Mouse (Mus musculus) retina, embryonic 14.5 days (tissue): ENCODE data around the gene Zmiz1.

Experiments
- DNase-seq: peaks from one replicate; pipeline ENCODE4 v3.0.0-alpha.2; 2015; ENCODE audit warnings: low spot score

Gene Zmiz1

DNA sequence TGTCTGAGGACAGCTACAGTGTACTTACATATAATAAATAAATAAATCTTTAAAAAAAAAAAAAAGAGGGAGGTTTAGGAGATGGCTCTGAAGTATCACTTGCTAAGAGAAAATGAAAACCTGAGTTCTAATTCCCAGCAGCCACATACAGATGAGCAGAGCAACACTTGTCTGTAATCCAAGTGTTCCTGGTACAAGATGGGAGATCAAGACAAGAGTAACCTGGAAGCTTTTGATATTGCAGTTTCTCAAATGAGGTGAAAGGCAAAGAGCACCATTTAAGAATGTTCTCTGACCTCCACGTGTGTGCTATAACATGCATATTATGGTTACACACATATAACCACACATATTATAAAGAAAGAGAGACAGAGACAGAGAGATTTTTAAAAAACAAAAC lies 132.4 kb downstream of the Zmiz1 start:
- no peak for DNase-seq

DNA sequence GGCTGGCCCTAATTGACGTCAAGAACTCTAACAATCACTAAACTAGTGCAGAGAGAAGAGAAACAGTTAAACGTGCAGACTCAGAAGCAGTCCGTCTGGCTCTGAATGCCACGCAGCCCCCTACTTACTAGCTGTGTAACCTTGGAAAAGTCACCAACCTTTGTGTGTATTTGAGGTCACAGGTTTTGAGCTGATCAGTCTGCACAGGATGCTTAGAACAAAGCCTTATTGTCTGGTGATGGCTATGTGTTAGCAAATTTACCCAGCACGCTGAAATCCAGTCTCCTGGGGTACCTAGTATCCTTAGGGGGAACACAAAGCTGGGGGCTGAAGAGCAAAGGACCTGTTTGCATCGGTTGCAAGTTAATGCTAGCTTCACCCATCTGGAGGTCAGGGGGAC lies 133.5 kb downstream of the Zmiz1 start:
- DNase-seq = no peak

DNA sequence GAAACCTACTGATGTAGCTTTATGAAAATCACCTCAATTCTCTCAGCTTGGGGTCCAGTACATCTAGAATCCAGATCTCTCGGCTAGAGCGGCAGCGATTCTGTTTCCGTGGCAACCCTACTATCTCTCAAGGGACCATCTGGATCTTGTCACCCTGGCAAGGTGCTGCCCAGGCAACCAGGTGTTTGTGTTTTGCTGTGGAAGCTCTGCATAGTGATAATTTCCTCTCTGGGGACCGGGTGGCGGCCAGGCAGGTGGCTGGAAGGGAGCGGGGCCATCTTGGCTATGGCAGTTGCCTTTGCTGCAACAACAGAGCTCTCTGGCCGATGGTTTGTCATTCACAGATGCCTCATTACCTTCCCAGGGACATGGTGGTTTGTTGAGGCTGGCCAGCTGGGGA lies 134.9 kb downstream of the Zmiz1 start:
- DNase-seq = no peak

DNA sequence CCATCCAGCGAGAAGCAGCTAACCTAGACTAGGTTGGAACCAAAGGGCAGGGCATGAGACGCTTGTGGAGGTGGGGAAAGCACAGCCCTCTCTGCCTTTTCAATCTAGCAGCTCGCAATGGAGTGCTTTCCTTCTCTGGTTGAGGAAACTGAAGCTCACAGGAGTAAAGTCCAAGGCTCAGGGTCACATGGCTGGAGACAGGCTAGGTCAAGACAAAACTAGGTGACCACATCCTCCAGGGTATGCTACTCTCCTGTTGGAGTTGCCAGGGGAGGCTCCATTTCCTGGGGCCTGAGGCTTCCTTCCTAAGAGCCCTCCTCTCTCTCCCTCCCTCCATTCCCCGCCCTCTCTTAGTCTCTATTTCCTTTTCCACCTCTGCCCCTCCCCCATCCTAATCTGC lies 135.6 kb downstream of the Zmiz1 start:
- DNase-seq = no peak

DNA sequence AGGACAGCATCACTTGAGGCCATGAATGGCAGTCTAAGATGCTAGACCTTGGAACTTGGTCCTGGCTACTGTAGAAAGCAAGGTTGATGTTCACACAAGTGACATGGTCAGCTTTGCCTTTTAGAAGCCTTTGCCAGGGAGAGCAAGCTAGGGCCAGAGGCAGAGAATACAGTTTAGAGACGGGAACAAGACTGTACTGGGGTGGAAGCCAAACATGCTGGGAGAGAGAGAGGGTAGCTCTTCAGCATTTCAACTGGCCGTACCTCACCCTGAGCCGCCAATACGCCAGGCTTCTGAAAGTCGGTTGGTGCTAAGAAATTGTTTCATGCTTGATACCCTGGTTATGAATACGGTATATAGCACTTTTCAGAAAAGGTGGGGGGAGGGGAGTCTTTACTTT lies 140.0 kb downstream of the Zmiz1 start:
- DNase-seq = no peak

DNA sequence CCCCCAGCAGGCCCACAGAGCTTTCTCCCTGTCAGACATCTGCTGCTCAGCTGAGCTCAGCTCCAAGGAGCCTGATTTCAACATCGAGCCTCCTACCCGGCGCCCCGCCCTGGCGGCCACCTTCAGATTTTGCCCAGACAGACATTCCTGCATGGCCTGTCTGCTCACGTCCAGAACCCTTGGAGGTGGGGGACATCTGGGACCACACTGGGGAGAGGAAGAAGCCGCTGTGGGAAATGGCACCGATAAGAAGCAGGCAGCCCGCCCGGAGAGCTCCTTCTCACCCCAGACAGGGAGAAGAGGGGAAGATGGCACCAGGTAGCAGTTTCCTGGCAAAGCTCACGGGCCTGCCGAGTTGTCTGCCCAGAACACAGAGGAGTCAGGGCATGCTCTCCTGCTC lies 140.9 kb downstream of the Zmiz1 start:
- DNase-seq = no peak

DNA sequence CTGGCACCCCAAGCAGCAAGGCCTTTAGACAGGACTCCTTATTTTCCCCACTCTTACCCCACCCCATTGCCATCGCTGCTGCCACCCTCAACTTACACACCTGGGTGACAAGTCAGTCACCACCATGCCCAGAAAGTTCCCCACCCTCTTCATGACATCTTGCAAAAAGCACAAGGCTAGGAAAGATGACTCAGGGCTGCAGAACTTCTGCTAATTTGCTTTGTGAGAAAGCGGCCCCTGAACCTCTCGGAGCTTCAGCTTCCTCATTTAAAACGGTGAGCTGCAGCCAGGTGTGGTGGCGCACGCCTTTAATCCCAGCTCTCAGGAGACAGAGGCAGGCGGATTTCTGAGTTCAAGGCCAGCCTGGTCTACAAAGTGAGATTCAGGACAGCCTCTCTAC lies 141.4 kb downstream of the Zmiz1 start:
- DNase-seq = no peak

DNA sequence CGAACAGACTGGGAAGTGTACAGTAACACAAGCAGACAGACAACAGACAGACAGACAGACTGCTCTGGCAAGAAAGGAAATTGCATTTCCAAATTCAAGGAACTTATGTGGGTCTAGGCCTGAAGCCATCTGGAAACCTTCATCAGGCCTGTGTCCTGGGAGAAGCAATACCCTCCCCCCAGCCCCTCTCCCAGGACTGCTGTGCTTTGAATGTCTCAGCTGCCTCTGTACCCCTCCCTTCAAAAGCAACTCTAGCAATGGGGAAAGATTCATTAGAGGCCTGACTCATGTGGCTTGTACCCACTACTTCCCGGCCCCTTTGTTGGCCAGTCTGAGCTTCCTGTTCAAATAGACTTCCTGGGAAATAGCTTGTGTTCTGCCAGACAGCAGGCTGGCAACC lies 142.0 kb downstream of the Zmiz1 start:
- DNase-seq = no peak

DNA sequence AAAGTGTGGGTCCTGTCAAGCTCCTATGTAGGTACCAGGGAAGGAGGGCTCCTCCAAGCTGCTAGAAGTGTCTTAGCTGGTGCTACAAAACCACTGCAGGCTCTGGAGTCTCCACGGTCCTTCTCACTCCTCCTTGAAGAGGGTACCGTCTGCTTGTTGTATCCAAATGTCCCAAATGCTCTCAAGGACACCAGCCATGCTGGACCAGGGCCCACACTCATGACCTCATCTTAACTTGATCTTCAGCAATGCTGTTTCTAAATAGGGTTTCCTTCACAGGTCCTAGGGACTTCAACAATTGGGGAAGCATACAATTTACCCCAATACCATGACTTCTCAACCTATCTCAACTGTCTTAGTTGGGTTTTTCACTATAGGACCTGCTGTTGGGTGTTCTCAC lies 143.0 kb downstream of the Zmiz1 start:
- no peak for DNase-seq

DNA sequence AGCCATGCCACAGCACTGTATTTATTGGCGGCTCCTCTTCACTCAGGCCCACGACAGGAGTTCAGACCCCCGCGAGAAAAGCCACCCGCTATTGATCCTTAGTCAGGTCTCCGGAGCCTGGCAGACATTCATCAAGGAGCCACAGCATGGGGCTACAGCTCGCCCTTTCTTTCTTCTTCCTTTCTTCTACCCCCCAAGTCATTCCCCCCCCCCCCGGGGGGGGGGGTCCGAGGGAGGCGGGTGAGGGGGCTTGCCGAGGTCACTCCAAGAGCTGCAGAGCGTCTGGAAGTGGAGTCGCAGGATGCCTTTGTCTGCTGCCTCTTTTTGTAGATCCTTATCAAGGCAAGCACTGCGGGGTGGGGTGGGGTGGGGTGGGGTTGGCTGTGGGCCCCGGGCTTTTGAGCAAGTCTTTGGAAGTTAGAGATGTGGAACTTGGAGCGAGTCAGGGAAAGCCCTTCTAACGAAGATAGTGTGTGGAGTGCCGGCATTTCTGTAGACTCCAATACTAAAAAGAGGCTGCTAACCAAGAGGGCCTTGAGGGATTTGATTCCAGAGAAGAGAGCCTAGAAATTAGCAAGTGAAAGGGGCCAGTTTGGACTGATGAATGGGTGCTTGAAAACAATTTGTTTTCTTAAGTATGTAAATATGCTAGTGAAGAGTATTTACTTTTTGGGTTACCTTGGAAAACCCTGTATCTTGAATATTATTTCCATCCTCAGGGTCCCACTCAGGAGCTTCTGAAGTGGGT lies 145.6 kb downstream of the Zmiz1 start:
- peak; percentile 23 for DNase-seq

DNA sequence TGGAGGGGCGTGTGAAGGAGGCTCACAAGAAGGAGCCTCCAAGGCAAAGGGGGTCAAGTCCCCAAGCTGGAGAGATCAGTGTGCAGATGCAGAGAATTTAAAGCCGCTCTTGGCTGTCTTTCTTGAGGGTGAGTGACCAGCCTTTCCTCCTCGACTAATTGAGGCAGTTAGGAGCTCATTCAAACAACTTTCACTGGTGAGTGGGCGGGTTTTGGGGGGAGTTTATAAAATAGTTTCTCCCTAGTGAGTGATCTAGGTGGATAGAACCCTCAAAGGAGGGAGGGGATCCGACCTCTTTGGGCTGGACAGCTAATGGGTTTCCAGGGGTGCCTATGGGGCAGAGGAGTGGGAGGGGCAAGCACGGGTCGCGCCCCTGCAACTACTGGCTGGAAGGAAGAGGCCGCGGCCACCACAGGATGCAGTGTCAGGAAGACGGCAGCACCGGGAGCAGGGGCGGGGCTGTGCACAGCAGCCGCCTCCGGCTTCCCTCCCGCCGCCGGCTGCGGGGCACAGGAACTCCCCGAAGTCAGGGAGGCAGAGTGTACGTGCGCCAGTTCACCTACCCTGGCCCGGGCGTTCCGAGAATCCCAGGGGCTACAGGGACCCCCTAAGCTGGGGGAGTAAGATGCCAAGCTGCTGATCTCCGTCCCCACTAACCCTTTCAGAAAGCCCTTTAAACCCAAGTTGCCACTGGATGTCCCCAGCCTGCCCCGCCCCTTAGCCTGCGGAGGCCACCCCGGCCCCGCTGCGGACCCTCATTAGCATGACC lies 147.6 kb downstream of the Zmiz1 start:
- DNase-seq = peak; percentile 81

DNA sequence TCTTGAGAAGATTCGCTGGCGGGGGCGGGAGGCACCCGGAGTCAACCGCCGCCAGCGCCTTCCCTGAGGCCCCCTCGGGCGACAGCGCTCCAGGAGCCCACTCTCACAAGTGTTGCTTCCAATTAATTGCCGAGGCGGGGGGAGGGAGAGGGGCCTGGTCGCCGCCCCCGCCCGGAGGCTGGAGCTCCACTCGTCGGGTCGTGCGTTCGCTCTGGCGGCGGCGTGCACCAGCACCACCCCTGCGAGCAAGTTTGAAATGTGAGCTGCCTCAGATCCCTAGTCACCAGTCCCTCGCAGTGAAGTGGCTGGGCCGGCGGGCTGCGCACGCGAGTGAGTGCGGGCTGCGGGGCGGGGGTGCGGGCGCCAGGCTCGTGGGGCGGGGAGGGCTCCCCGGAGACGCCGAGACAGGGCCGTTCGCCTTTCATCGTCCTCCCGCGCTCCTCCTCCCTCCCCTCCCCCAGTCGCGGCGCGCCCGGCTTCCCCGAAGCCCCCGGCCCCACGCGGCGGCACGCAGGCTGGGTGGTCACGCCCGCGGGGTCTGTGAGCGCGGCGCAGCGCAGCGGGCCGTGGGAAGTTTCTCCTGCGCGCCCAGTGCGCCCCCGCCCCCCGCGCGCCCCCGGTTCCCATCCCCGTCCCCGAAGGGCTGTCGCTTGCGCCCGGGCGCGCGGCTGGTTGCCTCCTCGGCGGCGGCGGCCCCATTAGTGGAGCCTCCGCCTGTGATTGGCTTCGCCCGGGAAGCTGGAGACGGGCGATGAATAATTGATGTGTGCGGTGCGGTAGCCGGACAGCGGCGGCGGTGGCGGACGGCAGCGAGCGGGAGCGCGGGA lies 148.4 kb downstream of the Zmiz1 start:
- peak; percentile 81 for DNase-seq

DNA sequence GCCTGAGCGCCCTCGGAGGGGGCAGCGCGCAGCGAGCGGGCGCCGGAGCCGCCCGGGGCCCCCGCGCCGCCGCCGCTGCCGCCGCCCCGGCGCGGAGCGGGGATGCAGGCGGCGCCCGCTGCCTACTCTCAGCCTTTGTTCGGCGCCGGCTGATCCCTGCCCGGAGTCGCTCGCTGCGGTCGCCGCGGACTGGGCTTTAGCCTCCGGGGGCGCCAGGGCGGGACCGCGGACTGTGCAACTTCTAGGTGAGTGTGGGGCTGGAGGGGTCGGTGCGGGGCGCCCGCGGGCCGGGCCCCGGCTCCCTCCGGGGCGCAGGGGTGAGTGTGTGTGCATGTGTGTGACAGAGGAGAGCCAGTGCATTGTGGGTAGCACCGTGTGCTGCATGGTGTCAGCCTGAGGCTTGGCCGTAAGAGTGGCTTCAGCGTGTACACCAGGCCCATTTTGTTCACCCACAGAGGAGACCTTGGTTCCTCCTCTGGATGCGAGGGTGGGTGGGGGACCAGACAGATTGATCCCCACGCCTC lies 149.0 kb downstream of the Zmiz1 start:
- peak; percentile 71 for DNase-seq

DNA sequence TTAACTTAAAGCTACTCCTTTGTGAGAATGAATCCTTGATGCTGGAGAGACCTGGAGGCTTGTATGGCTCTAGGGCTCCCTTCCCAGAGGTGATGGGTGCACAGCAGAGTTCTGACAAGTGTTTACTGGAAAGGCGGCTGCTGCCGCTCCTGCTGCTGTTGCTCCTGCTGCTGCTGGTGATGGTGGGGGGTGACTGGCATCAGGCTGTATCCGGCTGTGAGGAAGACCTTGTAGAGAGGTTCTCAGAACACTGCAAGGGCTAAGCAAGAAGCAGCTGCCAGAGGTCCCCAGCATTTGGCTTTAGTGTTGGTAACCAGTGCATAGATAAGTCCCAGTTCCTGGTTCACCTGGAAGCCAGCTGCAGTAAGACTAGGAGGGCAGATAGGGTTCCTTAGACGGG lies 149.6 kb downstream of the Zmiz1 start:
- DNase-seq = peak; percentile 29

DNA sequence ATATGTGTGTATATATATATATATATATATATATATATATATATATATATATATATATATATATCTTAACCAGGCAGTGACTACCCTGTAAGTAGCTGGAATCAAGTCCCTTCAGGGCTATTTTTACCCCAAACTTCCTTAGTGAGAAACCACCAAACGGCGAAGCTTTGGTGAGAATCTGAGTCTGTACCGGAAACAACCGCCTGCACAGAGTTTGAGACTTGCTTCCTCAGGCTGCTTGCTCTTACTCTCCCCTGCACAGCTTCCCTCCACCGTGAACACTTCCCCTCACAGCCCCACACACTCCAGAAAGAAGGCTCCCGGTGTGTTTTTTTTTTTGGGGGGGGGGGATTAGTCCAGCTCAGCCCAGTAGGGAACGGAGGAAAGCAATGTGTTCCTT lies 150.4 kb downstream of the Zmiz1 start:
- DNase-seq = no peak

DNA sequence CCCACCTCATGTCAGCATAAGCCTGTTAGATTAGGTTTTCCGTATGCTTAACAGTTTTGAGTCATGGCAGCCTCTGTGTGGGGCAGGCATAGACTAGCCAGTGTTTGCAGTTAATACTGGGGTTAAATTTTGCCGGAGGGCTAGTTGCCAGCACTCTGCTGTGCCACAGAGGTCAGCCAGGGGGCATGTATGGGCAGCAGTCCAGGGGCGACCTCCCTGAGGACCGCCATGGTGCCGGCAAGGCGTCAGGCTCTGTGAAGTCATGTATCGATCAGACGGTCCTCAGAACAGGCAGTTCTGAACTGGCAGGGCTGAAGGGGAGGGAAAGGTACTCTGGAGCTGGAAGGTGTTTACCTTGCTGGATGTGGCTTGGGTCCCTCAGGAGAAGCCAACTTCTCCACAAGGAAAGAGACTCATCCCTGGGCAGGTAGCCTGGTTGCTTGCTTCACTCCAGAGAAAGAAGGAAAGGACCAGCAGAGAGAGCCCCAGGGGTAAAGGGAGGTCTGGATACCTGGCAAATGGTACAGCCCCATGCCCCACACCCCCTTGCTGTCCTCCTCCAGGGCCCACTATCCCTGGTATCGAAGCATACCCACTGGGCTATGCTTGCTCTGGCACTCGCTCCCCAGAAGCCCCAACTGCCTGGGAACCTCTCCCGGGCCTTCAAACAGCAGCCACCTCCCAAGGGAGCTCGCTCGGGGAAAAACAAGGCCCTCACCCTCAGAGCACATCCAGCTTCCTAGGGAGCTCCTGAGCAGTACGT lies 151.6 kb downstream of the Zmiz1 start:
- peak; percentile 12 for DNase-seq

DNA sequence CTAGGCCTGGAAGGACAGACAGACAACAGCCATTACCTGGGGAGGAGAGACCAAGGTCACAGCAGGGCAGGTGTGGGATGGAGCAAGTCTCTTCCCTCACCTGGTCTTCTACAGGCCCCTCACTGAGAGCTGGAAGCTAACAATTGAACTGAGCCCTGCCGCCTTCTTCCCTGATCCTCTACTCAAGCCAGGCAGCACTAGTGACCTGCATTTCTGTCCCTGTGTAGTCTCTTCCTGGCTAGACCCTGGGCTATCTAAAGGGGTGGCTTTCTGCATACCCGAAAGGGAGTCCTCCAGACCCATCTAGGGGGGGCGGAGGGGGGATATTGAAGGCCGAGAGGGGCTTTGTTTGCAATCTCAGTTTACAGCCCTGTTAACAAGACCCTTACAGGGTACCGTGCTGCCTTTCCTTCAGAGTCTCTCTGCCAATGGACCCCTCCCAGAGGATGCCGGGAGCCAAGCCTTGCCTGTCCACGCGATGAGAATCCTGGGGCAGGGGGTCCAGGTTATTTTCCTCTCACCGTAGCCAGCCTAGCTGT lies 152.2 kb downstream of the Zmiz1 start:
- peak; percentile 19 for DNase-seq

DNA sequence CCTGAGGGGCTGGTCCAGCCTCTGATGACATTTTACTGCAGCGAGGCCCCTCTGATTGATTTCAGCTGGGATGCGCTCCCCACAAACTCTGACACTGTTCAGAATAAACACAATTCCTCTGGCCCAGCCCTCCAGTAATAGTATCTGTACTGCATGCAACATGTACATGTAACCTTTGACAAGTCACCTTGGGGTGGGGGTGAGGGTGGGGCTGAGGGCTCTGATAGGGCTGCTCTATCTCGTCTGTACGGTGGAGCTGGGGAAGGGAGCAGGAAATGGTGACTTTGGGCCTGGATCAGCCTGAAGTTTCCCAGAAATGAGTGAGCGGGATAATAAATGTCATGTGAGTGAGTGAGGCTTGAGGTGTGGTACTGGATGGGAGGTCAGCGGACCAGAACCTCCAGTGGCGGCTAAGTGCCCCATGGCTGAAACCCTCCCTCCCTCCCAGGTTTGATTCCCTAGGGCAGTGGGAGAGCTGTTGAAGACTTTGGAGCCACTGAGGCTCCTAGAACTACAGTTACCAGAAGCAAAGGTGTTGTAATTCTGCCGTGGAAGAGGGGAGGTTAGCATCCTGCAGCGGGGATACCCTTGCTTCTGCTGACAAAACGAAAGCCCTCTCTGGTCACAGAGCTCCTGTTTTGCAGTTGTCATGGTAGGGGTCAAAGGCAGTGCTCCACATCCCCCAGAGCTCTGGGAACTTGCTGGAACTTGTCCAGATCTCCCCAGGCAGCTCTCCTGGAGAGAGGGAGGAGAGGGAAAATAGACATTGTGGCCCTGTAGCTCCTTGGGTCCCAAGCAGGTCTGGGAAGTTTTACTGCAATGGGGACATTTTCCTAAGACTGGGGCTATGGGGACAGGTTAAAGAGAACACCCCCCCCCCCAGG lies 153.1 kb downstream of the Zmiz1 start:
- no peak for DNase-seq

DNA sequence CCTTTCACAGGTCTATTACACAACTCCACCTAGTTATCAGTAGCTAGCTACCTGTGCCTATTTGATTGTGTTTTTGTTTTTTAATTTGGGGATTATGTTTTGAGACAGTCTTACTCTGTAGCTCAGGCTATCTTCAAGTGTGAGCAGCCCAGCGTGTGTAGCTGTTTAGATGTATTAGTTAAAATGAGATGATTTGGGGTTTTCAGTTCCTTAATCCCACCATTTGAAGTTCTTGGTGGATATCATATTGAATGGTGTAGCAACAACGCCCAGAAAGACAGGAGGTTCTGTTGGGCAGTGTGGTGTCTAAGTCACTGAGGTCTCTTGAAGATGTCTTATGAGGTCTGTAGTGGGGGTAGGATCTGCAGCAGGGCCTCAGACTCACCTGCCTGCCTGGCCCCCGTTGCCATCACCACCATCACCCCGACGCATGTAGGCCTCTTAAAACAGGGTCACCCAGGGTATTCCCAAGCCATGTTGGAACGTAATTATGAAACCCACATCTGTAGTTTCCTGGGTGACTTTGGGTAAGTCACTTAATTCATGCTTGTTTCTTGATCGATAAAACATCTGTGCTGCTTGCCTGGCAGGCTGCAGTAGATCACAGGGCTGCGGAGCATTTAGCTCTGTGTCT lies 155.1 kb downstream of the Zmiz1 start:
- DNase-seq = no peak

DNA sequence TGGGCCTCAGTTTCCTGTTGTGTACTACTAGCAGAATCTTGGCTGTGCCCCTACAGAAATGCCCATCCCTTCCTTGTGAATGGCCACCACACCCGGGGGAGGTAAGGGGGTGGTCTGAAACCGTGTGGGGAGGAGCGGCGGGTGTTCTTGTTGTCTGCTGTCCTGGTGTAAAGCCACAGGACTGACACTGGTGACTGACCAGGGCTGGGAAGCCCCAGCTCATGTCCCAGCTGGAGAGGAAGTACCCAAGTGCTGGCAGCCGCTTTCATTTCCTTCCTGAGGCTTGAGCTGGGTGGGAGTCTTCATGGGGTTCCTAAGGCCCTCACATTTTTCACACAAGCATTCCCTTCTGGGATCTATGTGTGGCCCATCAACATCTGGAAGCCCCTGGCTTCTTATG lies 155.7 kb downstream of the Zmiz1 start:
- no peak for DNase-seq
